Mouse (Mus musculus) brain, embryonic 14.5 days (tissue): ENCODE measurements around the gene Esr1.

Source experiments
- CTCF ChIP-seq: fragments of 200-500 bp; IDR thresholded peaks from 2 replicates; pipeline ENCODE4 v1.5.1; 2012; ENCODE audit warnings: inconsistent platforms, mild to moderate bottlenecking, moderate library complexity, borderline replicate concordance; ENCODE audit not compliant: insufficient read depth, insufficient read length; ENCODE audit errors: extremely low read depth
- POLR2A ChIP-seq: fragments of 200-500 bp; IDR thresholded peaks from 2 replicates; pipeline ENCODE4 v1.6.1; 2012; ENCODE audit warnings: mild to moderate bottlenecking, inconsistent platforms, borderline replicate concordance; ENCODE audit not compliant: poor library complexity, insufficient read depth, insufficient read length, severe bottlenecking; ENCODE audit errors: extremely low read depth

- TF ChIP-seq CTCF: no peak
- TF ChIP-seq POLR2A: no peak
Observed at GRCm38 (mm10) chr10:4830592-4830991, 219.2 kb downstream of the Esr1 start.
